Mouse (Mus musculus): ENCODE measurements around the gene Smurf1. TPM values are rescaled to one million over a fixed set of nuclear protein-coding genes. Genes with fewer than 3 reads are reported as not detected.
A peak's percentile ranks its signal among the peaks of the same experiment; 100 is the strongest.

Gene Smurf1
- total and polyA plus RNA-seq, 2 experiments from 2014 or later, result 21.6 to 55.5 TPM

DNA sequence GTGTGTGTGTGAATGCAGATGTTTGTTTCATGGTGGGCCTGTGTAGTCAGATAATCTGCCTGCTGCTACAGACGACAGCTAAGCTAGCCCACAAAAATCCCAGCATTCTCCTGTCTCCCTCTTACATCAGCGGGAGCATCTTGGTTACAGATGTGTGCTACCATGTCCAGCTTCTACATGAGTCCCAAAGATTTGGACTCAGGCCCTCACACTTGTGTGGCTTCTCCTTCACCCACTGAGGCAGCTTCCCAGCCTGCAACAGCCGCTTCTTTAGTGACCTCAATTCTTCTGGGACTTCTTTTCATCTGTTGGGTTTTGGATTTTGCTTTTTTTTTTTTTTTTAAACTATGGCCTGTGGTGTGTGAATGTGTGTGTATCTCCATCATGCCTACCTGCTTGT lies 92.8 kb downstream of the Smurf1 start:
- H3K4me3 ChIP-seq (ENCODE audit: low read depth, low read length), result no peak overlapping the region
- H3K27ac ChIP-seq (ENCODE audit: low read depth, low read length), result no peak overlapping the region
- WGBS, result 82% methylated on average over 3 of the region's 3 CpGs
- no peak for ATAC-seq
- no peaks in the 10 kb centered on the region for H3K9me3 ChIP-seq (ENCODE audit: low read length)
- H3K4me2 ChIP-seq (ENCODE audit: low read depth), result no peak overlapping the region
- H3K27me3 ChIP-seq (ENCODE audit: insufficient read depth, low read length), result no peaks in the 10 kb centered on the region
- no peaks in the 10 kb centered on the region for H3K4me1 ChIP-seq (ENCODE audit: insufficient read depth)
- no peak for DNase-seq
- peaks cover 11% of the 10 kb centered on the region for H3K36me3 ChIP-seq (ENCODE audit: insufficient read depth)
- H3K9ac ChIP-seq, result no peak overlapping the region
- no peak for TF ChIP-seq CTCF (IDR thresholded peaks at IDR 0.05; ENCODE audit: low read depth)

DNA sequence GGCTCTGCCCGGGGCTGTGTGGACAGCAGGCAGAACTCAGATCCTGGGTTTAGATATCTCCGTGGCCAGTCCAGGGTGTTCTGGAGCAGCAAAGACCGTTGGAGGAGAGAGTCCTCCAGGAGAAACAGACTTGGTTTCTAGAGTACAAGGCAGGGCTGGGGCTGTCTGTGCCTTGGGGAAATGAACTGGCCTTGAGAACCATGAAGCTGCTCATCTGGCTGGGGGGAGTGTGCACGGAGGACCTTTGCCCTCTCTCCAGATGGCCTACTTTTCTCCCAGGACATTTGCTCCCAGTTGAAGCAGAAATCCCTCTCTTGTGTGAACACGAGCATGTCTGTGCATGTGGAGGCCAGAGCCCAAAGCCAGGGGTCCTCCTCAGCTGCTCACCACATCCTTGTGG lies 93.3 kb downstream of the Smurf1 start:
- 88% methylated on average over 5 of the region's 5 CpGs for WGBS
- H3K4me1 ChIP-seq (ENCODE audit: insufficient read depth), result no peaks in the 10 kb centered on the region
- H3K4me3 ChIP-seq (ENCODE audit: low read depth, low read length), result no peak overlapping the region
- DNase-seq (no peak), ATAC-seq (no peak)
- H3K27ac ChIP-seq (ENCODE audit: low read depth, low read length), result no peak overlapping the region
- no peak overlapping the region for H3K9ac ChIP-seq
- H3K9me3 ChIP-seq (ENCODE audit: low read length), result no peaks in the 10 kb centered on the region
- TF ChIP-seq CTCF (IDR thresholded peaks at IDR 0.05; ENCODE audit: low read depth), result no peak
- H3K4me2 ChIP-seq (ENCODE audit: low read depth), result no peak overlapping the region
- peaks cover 7% of the 10 kb centered on the region; the same call in 1 of the 2 replicates for H3K36me3 ChIP-seq (ENCODE audit: insufficient read depth)
- no peaks in the 10 kb centered on the region for H3K27me3 ChIP-seq (ENCODE audit: insufficient read depth, low read length)

DNA sequence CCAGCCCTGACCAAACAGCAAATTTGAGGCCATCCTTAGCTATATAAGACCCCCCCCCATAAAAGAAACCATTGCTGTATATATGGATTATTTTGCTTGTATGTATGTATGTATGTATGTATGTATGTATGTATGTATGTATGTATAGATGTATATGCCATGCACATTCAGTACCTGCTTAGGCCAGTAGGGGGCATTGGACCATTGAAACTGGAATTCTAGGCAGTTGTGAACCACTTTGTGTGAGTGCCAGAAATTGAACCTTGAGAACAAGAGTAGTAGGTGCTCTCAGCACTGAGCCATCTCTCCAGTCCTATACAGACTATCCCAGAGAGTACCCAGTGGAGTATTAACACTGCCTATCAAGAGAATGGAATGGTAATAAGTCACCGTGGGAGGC lies 93.9 kb downstream of the Smurf1 start:
- Histone ChIP-seq H3K4me2 (ENCODE audit: low read depth) (no peak overlapping the region), H3K9ac (no peak overlapping the region), H3K4me1 (ENCODE audit: insufficient read depth) (no peaks in the 10 kb centered on the region), H3K27ac (ENCODE audit: low read depth, low read length) (no peak overlapping the region), H3K27me3 (ENCODE audit: insufficient read depth, low read length) (no peaks in the 10 kb centered on the region), H3K9me3 (ENCODE audit: low read length) (no peaks in the 10 kb centered on the region), H3K36me3 (ENCODE audit: insufficient read depth) (0 out of 2 replicates have a peak, but pooled peaks cover 2% of the 10 kb centered on the region), H3K4me3 (ENCODE audit: low read depth, low read length) (no peak overlapping the region)
- DNase-seq (no peak), ATAC-seq (no peak)
- WGBS, result 97% methylated on average over 1 of the region's 1 CpGs
- peak; percentile 54 for TF ChIP-seq CTCF (IDR thresholded peaks at IDR 0.05; ENCODE audit: low read depth)

DNA sequence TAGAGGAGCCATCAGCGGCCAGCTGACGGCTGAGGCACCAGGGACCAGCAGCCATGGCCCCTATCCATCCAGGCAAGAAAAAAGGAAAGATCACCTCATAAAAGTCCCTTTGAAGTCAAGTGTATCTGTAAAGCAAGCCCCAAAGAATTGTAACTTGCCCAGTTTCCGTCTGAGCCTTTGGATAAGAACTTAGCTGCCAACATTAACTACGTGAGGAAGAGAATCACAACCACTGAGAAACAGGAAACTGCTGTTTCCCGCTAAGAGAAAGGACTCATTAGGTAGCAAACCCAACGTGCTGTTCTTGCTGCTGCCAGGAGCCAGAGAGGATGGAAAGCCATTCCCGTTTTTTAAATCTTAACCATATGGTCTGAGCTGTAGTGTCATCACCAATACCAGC lies 94.9 kb downstream of the Smurf1 start:
- DNase-seq (no peak), ATAC-seq (no peak)
- no peak for TF ChIP-seq CTCF (IDR thresholded peaks at IDR 0.05; ENCODE audit: low read depth)
- H3K9me3 ChIP-seq (ENCODE audit: low read length), result no peaks in the 10 kb centered on the region
- H3K27me3 ChIP-seq (ENCODE audit: insufficient read depth, low read length), result no peaks in the 10 kb centered on the region
- H3K36me3 ChIP-seq (ENCODE audit: insufficient read depth), result no peaks in the 10 kb centered on the region
- H3K4me3 ChIP-seq (ENCODE audit: low read depth, low read length), result no peak overlapping the region
- no peak overlapping the region for H3K9ac ChIP-seq
- 80% methylated on average over 7 of the region's 7 CpGs for WGBS
- no peaks in the 10 kb centered on the region for H3K4me1 ChIP-seq (ENCODE audit: insufficient read depth)
- H3K4me2 ChIP-seq (ENCODE audit: low read depth), result no peak overlapping the region
- no peak overlapping the region for H3K27ac ChIP-seq (ENCODE audit: low read depth, low read length)

DNA sequence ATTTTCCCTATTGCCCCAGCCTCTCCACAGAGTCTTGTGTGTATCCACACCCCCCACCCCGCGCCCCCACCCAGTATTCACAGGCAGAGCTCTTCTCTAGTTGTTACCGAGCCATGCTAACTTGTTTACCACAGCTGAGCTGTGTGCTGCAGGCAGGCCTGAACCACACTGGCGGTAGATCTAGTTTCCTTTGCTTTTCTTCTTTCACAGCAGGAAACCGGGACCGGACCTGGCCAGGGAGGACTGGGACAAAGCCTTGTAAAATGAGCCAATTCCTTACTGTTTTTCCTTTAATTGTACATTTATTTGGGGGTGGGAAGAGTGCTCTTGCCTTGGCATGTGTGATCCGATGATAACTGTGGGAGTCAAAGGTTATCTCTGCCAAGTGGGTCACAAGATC lies 96.2 kb downstream of the Smurf1 start:
- WGBS, result 49% methylated on average over 7 of the region's 7 CpGs
- H3K27me3 ChIP-seq (ENCODE audit: insufficient read depth, low read length), result no peaks in the 10 kb centered on the region
- no peak overlapping the region for H3K27ac ChIP-seq (ENCODE audit: low read depth, low read length)
- DNase-seq, result no peak
- H3K9me3 ChIP-seq (ENCODE audit: low read length), result no peaks in the 10 kb centered on the region
- H3K4me3 ChIP-seq (ENCODE audit: low read depth, low read length), result no peak overlapping the region
- H3K4me1 ChIP-seq (ENCODE audit: insufficient read depth), result no peaks in the 10 kb centered on the region
- no peak for ATAC-seq
- H3K9ac ChIP-seq, result no peak overlapping the region
- H3K4me2 ChIP-seq (ENCODE audit: low read depth), result no peak overlapping the region
- no peaks in the 10 kb centered on the region for H3K36me3 ChIP-seq (ENCODE audit: insufficient read depth)
- no peak for TF ChIP-seq CTCF (IDR thresholded peaks at IDR 0.05; ENCODE audit: low read depth)

DNA sequence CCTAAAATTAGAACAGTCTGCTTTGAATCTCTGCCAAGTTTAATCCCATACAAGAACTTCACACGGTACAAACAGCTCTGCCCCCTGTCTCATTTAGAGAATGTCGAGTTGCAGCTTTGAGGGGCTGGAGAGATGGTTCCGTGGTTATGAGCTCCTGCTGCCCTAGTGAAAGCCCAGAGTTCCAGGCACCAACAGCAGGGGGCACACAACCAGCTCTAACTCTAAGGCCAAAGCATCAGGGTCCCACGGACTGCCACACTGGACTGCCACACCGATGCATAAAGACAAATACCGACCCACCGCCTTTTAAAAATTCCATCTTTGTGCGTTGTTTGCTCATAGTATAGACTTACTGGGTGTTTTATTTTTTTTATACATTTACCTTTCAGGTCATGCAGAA lies 98.7 kb downstream of the Smurf1 start:
- H3K27me3 ChIP-seq (ENCODE audit: insufficient read depth, low read length), result no peaks in the 10 kb centered on the region
- ATAC-seq, result peak; percentile 45; the same call in 1 of the 2 replicates
- WGBS, result 63% methylated on average over 8 of the region's 8 CpGs
- H3K9me3 ChIP-seq (ENCODE audit: low read length), result no peaks in the 10 kb centered on the region
- no peak overlapping the region for H3K4me2 ChIP-seq (ENCODE audit: low read depth)
- H3K4me3 ChIP-seq (ENCODE audit: low read depth, low read length), result no peak overlapping the region
- H3K36me3 ChIP-seq (ENCODE audit: insufficient read depth), result no peaks in the 10 kb centered on the region
- H3K9ac ChIP-seq, result no peak overlapping the region
- no peaks in the 10 kb centered on the region for H3K4me1 ChIP-seq (ENCODE audit: insufficient read depth)
- no peak overlapping the region for H3K27ac ChIP-seq (ENCODE audit: low read depth, low read length)
- peak; percentile 55 for TF ChIP-seq CTCF (IDR thresholded peaks at IDR 0.05; ENCODE audit: low read depth)
- DNase-seq, result peak; percentile 26

DNA sequence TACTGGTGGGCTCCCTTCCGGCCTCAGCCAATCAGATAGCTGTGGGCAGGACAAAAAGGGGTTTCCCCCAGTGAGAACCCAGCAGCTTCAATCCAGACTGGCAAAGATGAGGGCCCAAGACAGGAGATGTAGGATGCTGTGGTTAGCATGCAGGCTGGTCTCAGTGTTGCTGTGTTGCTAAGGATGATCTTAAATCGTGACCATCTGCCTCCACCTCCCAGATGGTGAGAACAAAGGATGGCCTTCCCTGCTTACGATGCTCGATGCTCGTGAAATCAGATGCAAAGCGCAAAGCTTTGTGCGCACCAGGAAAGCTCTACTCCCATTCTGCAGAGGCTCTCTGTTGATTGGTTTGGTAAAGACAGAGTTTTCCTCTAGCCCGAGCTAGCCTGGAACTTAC lies 104.7 kb downstream of the Smurf1 start:
- H3K4me3 ChIP-seq (ENCODE audit: low read depth, low read length), result no peak overlapping the region
- no peaks in the 10 kb centered on the region for H3K4me1 ChIP-seq (ENCODE audit: insufficient read depth)
- TF ChIP-seq CTCF (IDR thresholded peaks at IDR 0.05; ENCODE audit: low read depth), result no peak
- WGBS, result 96% methylated on average over 8 of the region's 8 CpGs
- H3K4me2 ChIP-seq (ENCODE audit: low read depth), result no peak overlapping the region
- no peak overlapping the region for H3K9ac ChIP-seq
- peaks cover 51% of the 10 kb centered on the region for H3K36me3 ChIP-seq (ENCODE audit: insufficient read depth)
- H3K9me3 ChIP-seq (ENCODE audit: low read length), result no peaks in the 10 kb centered on the region
- ATAC-seq (no peak), DNase-seq (no peak)
- H3K27ac ChIP-seq (ENCODE audit: low read depth, low read length), result no peak overlapping the region
- H3K27me3 ChIP-seq (ENCODE audit: insufficient read depth, low read length), result no peaks in the 10 kb centered on the region

DNA sequence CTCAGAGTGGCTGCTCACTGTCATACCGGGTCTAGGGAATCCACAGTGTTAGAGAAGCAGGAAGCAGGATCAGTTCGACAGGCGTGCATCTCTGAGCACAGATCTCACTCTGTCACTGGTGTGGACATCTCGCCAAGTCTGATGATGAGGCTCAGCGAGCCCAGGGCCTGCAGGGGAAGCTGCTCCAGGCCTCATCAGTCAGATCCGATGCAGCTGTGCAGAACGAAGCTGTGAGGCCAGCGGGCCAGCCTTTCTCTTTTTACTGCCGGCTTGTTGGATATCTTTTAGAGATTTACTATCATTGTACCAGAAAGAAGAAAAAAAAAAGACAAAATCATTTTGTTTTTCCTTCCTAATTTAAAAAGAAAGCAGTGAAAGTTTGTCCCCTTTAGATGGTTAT lies 106.4 kb downstream of the Smurf1 start:
- H3K27ac ChIP-seq (ENCODE audit: low read depth, low read length), result no peak overlapping the region
- H3K9me3 ChIP-seq (ENCODE audit: low read length), result no peaks in the 10 kb centered on the region
- 94% methylated on average over 9 of the region's 9 CpGs for WGBS
- DNase-seq, result no peak
- no peak overlapping the region for H3K4me2 ChIP-seq (ENCODE audit: low read depth)
- H3K9ac ChIP-seq, result no peak overlapping the region
- no peak for TF ChIP-seq CTCF (IDR thresholded peaks at IDR 0.05; ENCODE audit: low read depth)
- peaks cover 59% of the 10 kb centered on the region for H3K36me3 ChIP-seq (ENCODE audit: insufficient read depth)
- no peaks in the 10 kb centered on the region for H3K27me3 ChIP-seq (ENCODE audit: insufficient read depth, low read length)
- no peak for ATAC-seq
- no peak overlapping the region for H3K4me3 ChIP-seq (ENCODE audit: low read depth, low read length)
- no peaks in the 10 kb centered on the region for H3K4me1 ChIP-seq (ENCODE audit: insufficient read depth)

Measured in forebrain, postnatal 0 days (tissue).